Mouse (Mus musculus) layer of hippocampus, adult 9-11 months (tissue): Measurements from ENCODE around the gene Dip2c.

ENCODE experiments used
- DNase-seq: peaks from one replicate; pipeline ENCODE4 v3.0.0; 2022

The Dip2c gene

DNA sequence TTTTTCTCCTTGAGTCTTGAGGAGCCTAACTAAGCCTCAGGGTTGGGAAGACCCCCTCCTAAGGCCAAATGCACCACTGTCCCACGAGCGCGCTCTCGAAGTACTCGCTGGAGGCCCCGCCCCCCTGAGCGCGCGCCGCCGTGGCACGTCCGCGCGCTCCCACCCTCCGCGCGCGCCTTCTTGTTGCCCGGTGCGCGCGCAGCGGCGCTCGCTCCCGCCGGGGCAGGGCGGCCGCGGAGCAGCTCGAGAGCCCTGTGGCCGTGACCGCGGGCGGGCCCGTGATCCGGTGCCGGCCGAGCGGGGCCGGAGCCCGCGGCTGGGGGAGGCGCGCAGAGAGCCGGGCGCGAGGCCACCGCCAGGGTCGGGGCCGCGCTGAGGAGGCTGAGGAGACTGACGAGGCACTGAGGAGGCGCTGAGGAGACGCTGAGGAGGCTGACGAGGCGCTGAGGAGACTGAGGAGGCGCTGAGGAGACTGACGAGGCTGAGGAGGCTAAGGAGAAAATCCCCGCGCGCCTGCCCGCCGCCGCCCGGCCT, at the start of gene Dip2c:
Gene Dip2c (plus strand): TSS at position 207 of the 534 bp plus-strand sequence.
- DNase-seq, result peak; percentile 91

DNA sequence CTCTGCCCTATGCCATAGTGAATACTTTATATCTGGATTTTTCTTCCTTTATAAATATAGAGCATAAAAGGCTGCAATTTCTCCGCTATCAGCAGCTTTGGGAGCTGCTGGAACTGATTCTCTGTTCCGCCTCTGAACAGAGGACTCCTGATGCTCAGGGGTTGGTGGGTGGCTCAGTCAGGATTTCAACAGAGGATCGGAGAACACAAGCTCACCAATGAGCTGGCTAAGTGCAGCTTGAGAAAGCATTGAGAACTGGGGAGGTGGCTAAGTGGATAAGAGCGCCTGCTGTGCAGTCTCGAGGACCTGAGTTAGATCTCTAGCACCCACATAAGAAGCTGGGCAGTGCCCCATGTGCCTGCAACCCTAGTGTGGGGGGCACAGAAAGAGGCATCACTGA, 49.2 kb upstream of the Dip2c start:
- peak; percentile 23 for DNase-seq

DNA sequence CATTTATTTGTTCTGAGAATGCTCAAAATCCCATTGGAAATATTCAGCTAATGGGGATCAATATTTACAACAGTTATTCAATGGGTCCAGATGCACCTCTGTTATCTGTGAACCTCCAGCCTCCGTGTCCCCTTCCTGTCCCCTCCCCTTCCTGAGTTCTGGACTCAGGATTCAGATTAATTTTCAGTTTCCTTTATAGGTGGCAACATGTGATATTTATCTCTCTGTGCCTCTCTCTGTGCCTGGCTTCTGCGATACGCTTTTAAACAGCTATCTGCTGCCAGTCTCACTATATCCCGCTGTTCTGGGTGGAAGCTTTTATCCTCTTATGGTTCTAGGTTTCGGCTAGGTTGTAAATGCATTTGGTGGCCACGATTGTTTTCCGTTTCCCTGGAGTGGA, 38.8 kb upstream of the Dip2c start:
- DNase-seq, result no peak

DNA sequence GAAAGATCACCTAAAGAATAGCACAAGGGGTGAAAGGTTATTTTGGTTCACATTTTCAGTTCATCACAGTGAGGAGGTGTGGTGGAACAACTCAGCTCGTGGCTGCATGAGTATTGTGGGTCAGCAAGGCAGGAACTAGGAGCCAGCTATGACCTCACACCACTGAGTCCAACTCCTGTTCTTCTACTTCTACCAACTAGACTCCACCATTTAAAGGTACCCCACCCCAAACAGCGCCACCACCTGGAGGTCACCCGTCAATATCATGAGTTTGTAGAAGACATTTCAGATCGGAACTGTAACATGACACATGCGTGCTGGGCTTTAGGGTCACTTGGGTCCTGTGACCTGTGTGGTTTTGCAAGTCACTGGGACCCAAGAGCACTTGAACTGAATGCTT, 37.2 kb upstream of the Dip2c start:
- DNase-seq, result no peak

DNA sequence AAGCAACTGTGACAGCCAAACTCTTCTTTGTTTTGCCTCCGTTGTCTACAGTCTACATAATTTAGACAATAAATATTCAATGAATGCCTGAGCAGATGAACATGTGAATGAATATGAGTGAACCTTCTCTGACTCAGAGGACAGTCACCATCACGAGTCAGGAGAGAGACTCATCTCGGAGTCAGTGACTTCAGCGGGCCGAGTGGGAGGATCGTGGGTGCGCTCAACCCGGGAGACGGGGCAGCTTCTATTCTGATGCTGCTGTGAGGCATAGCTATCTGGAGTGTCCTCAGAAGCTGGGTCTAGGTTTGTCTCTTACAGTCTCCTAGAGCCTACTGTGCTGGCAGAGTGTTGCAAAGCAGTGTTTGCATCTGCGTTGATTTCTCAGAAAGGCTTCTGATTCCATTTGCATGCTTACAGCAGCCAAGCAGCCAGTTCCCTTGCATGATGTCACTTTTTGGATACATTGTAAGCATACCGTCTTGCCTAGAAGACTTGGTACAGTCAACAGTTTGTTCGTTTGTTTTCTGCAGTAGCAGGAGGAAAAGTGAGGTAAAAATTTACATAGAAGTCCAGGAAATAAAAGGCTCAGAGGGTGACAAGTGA, 36.6 kb upstream of the Dip2c start:
- DNase-seq, result peak; percentile 81

DNA sequence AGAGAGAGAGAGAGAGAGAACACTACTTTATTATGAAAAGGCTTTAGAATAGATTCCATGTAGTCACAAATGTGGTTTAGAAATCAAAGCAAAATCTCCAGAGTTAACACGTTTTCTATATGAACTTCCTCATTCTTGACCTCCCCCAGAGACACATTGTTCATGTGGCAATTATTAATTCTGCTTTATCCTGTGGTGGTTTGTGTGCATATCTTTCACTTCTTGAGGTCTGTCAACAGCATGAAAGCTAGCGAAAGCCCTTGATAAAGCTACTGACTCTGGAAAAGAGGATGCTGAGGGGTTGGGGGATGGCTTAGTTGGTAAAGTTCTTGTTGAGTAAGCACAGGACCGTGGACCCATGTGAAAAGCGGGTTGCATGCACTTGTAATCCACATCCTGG, 14.6 kb upstream of the Dip2c start:
- DNase-seq, result no peak

DNA sequence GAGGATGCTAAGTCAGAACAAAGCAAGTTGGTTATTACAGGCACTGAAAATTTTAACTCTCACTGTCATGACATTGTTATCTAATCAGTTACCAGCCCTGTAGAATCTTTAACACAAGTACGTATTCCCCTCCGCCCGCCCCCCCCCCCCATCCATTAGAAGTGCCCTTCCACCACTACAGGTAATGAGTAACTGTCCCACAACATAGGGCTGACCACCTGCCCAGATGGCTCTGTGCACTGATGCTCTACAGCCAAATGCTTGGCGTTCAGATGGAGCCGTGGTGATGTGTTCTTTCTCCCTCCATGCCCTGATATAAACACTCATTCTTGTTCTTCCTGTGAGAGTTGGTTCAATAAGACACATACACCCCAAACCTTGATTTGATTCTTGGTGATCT, 10.8 kb upstream of the Dip2c start:
- no peak for DNase-seq

DNA sequence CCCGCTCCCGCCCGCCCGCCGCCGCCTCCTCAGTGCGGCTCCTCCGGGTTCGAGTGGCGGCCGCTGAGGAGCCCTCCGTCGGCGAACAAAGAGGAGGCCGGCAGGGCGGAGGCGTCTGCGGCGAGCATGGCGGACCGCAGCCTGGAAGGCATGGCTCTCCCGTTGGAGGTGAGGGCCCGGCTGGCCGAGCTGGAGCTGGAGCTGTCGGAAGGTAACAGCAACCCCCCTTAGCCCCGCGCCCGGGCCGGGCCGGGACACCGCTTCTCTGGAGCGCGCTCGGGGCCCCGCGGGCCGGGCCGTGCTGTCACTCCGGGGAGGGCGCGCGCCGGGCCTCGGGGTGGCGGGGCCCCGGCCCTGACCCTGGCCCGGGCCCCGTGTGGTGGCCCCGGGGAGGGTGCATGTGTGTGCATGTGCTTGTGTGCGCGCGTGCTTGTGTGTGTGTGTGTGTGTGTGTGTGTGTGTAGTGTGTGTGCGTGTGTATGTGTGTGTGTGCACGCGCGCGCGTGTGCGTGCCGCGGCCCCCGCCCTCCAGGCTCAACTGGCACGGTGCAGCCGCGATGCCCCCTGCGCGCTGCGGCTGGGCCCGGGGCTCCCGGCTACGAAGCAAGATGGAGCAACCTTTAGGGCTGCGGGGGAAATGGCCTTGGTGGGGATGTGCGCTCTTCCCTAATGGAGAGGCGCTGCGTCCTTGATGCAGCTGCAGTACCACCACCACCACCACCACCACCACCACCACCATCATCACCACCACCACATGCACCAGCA, 710 bp downstream of the Dip2c start:
- DNase-seq, result peak; percentile 44

DNA sequence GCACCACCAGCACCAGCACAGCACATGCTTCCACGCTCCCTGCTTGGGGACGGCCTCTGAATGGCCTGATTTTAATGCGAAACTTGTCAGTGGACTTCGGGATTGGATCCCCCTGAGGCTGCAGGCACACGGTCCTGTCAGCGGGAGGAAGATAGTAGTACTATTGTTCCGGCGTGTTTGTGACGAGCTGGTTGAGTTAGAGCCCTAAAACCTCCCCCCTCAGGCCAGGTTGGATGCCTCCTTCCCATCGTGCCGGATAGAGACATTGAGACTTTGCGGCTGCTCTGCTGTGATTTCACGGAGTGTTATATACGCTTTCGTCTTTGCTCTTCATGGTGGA, 1.3 kb downstream of the Dip2c start:
- DNase-seq, result no peak

DNA sequence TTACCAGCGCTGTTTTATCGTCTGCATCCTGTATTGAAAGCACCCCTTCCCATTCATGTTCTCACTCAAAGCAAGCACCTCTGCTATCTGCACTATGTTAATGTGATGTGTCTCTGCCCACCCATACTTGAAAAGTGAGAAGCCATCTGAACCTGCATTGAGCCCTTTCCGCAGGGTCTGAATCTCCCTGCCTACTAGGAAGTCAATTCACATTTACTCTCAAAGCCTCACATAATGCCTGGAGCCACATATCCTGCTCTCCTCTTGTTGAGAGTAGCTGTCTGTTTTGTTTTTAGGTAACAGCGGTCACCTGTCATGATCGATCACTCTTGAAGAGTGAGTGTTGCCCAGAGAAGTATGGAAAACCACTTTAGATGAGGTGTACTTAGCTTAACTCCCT, 2.3 kb downstream of the Dip2c start:
- no peak for DNase-seq

DNA sequence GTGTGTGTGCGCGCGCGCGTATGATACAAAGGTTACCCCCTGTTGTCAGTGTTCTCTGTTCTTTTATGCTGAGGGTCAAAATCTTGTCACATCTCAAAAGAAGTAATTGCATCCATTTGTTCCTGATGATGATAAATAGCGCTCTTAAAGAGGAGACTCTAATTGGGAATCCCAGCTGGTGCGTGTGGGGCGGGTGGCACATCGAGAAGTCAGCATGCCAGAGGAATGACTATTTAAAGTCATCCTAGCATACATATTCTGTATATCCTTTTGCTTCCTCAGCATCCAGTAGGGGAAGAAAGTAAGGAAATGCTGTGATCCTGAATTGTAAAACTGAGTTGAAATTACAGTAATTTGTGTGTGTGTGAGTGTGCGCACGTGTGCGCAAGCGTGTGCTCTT, 6.7 kb downstream of the Dip2c start:
- peak; percentile 20 for DNase-seq

DNA sequence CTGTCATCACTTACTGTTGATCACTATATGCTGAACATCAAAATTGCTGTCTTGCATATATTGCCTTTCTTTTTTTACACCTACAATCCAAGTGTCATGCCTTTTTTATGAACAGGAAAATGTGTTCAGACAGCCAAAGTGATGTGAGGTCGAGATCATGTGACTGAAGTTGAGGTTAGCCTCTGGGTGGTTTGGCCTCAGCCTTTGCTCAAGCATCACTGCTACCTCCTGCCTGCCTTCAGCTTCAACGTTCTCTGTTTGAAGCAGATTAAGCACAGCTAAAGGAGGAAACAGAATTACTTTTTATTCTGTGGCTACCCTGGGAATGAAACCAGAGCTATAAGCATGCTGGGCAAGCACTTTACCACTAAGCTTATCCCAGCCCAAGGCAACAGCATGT, 13.6 kb downstream of the Dip2c start:
- DNase-seq, result no peak

DNA sequence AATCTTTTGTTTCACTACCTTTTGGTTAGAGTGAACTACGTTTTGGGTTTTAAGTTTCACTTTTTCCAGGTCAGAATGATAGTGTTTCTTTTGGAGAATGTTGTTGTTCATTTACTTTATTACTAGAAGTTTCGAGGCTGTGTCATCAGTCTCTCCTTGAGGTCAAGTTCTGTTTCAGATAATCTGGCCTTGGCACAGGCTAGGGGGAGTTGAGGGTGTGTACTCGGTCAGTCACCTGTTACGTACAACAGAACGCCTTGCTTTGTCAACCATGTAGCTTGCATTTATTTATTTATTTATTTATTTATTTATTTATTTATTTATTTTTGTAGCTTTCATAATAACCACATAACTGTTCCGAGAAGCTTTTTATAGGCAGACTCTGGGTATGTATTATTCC, 20.0 kb downstream of the Dip2c start:
- no peak for DNase-seq

DNA sequence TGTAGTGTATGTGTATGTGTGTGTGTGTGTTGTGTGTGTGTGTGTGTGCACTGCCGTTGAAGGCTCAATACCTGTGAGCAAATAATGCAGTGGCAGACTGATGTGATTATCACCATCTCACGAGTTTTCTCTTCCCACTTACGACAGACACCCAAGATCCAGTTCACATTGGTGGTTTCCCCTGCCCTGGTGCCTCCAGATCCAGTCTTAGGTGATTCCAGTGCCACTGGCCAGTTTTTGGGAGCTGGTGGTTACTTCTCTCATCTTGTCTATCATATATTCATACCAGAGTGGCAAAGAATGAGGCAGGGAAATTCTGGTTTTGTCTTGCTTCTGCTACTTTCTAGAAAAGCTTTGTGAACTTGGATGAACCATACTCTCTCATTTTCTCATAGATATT, 20.9 kb downstream of the Dip2c start:
- DNase-seq, result no peak

DNA sequence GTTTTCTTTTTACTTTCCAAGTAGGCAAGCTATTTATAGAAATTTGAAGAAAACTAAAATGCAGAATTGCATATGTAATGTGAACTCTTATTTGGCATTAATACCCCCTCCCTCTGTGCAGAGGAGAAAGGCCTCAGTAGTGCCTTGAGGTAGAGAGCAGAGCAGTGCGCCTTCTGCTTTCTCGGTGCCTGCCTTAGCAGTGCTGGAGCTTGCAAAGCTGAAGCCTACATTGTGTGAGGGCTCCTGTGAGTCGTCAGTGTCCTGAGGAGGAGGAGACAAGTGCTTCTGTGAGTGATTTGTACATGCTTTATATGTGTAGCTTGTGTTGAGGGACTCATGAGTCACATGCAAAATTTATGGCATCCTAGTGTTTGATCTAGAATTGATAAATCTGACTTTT, 21.4 kb downstream of the Dip2c start:
- DNase-seq, result no peak

DNA sequence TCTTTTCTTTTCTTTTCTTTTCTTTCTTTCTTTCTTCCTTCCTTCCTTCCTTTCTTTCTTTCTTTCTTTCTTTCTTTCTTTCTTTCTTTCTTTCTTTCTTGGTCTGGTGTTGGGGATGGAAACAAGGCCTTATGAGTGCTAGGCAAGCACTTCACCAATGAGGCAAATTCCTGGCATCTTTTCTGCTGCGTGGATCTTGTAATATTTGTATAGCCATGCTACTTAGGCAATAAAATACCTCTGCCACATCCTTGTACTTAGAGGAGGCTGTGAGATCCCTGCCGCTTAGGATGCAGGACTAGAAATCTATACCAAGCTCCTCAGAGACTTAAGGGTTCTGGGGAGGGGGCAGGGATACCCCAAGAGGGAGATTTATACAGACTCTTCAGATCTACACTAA, 23.3 kb downstream of the Dip2c start:
- no peak for DNase-seq

DNA sequence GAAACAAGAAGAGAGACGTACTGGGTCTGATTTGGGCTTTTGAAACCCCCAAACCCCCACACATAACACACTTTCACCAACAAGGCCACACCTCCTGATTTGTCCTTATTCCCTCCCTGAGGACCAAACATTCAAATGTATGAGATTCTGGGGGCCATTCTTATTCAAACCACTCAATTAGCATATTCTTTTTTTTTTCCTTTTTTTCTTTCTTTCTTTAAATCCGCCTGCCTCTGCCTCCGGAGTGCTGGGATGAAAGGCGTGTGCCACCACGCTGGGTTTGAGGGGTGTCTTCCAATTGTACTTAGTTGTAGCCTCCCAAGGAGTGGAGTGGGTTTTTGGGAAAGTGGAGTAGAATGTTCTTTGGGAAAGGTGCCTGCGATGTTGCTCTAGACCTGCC, 32.5 kb downstream of the Dip2c start:
- no peak for DNase-seq

DNA sequence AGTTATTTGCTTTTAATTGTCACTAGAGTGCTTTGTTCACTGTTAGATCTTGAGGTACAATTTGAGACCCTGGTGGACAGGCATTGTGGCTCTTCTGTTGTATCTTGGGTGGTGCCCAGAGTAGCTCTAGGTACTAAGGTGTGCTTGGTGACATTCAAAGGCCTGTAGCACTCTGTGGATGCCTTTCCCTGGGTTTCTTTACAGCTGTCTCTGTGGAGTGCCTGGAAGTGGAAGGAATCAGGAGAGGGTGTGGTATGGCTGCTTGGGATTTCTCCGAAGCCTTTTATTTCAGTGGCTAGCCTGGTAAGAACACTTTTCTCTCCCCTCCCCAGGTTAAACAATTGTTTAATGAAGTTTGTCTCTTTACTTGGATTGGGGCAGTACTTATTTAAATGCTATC, 34.5 kb downstream of the Dip2c start:
- DNase-seq, result no peak

DNA sequence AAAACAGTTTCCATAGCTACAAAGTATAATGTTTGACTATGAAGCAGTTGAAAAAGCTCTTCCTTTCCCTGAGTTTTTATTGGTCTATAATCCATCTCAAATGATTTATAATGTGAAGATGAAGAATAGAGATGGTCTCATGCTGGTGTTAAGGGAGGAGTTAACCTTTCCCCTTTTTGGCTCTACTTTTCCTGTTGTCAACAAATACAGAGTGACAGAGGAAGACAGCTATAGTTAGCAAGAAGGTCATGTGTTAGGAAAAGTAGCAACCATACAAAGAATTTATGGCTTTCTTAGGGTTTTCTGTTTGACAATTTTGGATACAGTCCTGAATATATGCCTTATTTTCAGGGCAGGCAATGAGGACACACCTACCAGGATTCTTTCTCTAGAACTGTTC, 36.6 kb downstream of the Dip2c start:
- DNase-seq, result no peak

DNA sequence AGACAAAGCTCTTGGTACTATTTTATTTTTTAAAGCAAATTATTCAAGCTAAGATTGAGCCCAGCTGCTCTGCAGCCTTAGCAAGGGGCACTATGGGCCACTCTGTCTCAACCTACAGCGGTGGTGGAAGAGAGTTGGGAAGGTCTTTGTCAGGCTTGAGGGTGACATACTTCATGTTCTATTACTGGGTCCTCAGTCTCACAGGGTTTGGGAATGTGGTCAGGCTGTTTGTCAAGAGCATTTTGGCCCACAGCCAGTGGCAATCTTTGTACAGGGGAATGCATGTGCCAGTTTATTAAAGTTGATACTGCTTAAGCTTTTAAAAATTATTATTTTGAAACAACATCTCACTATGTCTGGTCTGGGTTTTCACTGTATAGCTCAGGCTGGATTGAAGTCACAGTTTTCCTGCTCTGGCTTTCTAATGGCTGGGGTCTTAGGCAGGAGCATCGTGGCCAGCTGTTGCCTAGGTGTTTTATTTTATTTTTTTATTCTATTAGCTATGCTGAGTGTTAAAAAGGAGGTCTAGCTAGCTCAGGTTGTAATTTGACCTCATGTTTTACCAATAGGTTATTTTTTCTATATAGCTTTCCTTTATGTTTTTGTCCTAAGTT, 37.9 kb downstream of the Dip2c start:
- no peak for DNase-seq

DNA sequence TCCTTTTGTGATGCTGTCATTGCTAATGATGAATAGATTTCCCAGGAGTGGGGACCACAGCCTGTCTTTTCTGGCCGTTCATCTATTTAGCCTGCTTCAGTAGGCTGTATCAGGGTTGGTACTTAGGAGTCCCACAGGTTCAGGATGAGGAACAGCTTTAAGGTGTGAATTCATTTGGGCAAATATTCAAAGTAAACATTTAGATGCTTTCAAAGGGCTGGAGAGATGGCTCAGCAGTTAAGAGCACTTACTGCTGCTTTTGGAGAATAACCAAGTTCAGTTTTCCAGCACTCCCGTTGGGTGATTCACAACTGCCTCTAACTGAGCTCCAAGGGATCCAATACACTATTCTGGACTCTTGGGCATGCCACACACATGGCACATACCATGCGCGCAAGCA, 38.4 kb downstream of the Dip2c start:
- no peak for DNase-seq

DNA sequence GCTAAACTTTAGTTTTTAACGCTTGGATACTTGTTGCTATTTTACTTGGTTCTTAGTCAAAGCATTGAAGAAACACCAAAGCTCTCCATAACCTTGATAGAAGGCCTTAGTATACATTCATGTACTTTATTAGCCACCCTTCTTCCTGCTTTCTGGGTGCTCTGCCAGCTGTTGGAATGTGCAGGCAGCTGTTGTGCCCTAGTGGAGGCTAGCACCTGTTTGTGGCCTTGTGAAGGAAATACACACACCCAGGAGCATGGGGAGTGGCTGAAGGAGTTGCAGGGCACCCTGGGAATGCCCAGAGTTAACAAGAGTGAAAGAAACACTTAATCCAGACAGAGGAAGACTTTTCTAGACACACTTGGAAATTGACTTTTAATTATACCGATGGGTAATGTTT, 43.4 kb downstream of the Dip2c start:
- no peak for DNase-seq

DNA sequence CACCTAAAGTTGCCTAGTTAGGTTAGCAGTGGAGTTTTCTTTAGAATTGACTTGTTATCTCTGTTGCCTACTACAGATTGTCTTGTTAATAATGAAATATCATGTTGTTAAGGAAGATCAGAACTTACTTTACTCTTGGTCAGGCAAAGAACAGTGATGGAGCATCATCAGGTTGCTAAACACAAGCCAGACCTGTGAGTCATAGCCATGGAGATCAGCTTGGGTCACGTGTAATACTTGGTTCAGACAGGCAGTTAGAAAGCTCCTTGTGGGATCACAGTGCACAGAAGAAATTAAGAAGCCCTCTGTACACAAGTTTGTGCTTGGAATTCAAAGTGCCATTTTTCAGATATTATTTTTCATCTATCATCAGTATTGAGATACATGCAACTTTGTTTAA, 48.9 kb downstream of the Dip2c start:
- DNase-seq, result no peak

DNA sequence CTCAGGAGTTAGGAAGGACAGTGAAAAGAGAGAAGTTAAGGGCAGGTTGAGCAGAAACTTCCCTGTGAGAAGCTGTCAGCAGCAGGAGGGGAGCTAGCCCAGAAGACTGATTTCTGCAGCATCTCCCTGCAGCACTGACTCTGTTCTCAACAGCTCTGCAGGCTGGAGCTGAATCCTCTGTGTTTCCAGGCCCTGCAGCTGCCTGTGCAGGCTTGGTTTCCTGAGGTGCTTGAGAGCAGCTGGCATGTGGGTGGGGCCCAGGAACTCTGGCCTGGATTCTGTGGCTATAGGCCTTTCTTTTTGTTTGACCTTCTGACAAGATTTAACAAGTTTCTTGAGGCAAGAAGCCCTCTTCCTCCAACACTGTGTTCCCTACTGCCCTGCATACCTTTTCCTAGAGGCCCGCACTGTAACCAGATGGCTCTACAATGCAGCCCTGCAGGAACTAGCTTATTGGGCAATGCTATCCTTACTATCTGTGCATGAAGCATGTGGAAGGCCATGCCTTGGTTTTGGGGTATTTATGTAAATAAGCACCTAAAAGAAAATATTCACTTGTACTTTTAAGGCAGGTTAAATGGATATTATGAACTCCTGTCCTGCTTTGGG, 53.1 kb downstream of the Dip2c start:
- DNase-seq, result no peak
